Mouse (Mus musculus): ENCODE data around the gene Ankrd40. TPM values are rescaled to one million over a fixed set of nuclear protein-coding genes. Genes with fewer than 3 reads are reported as not detected.

The Ankrd40 gene
- polyA plus RNA-seq, 1 experiment from 2014 or later = 19.9 TPM

GRCm38 (mm10) chr11:94315308-94315707, 12.5 kb upstream of the Ankrd40 start:
- no peaks in the 10 kb centered on the region for H3K9me3 ChIP-seq
- H3K4me3 ChIP-seq = no peak overlapping the region
- ATAC-seq (ENCODE audit: insufficient number of reproducible peaks, low FRiP score, low TSS enrichment, low read depth) = no peak
- H3K27me3 ChIP-seq = no peaks in the 10 kb centered on the region
- no peak overlapping the region for H3K27ac ChIP-seq
- peaks cover 25% of the 10 kb centered on the region; the same call in 1 of the 2 replicates for H3K4me1 ChIP-seq
- no peak overlapping the region for H3K9ac ChIP-seq
- 67% methylated on average over 1 of the region's 1 CpGs for WGBS
- 0 out of 2 replicates have a peak, but pooled peaks cover 3% of the 10 kb centered on the region for H3K36me3 ChIP-seq
- H3K4me2 ChIP-seq = no peak overlapping the region

- H3K36me3 ChIP-seq = 0 out of 2 replicates have a peak, but pooled peaks cover 3% of the 10 kb centered on the region
- 79% methylated on average over 2 of the region's 2 CpGs for WGBS
These were observed 11.3 kb upstream of the Ankrd40 start for GRCm38 (mm10) chr11:94316528-94316927.

GRCm38 (mm10) chr11:94317014-94317413, 10.8 kb upstream of the Ankrd40 start:
- Histone ChIP-seq H3K36me3 (0 out of 2 replicates have a peak, but pooled peaks cover 3% of the 10 kb centered on the region), H3K4me1 (peaks cover 26% of the 10 kb centered on the region; the same call in 1 of the 2 replicates), H3K27me3 (no peaks in the 10 kb centered on the region), H3K4me2 (no peak overlapping the region), H3K27ac (no peak overlapping the region), H3K9ac (no peak overlapping the region), H3K9me3 (no peaks in the 10 kb centered on the region), H3K4me3 (no peak overlapping the region)
- 73% methylated on average over 1 of the region's 1 CpGs for WGBS
- ATAC-seq (ENCODE audit: insufficient number of reproducible peaks, low FRiP score, low TSS enrichment, low read depth) = no peak

More at GRCm38 (mm10) chr11:94316528-94316927, 11.3 kb upstream of the Ankrd40 start:
- Histone ChIP-seq H3K27ac (no peak overlapping the region), H3K4me1 (peaks cover 26% of the 10 kb centered on the region; the same call in 1 of the 2 replicates), H3K4me2 (no peak overlapping the region), H3K27me3 (no peaks in the 10 kb centered on the region), H3K4me3 (no peak overlapping the region), H3K9me3 (no peaks in the 10 kb centered on the region), H3K9ac (no peak overlapping the region)
- ATAC-seq (ENCODE audit: insufficient number of reproducible peaks, low FRiP score, low TSS enrichment, low read depth) = no peak

GRCm38 (mm10) chr11:94317515-94317914, 10.3 kb upstream of the Ankrd40 start:
- WGBS = 51% methylated on average over 4 of the region's 4 CpGs

GRCm38 (mm10) chr11:94318056-94318455, 9.7 kb upstream of the Ankrd40 start:
- H3K4me2 ChIP-seq = no peak overlapping the region
- no peak overlapping the region for H3K4me3 ChIP-seq
- H3K9me3 ChIP-seq = no peaks in the 10 kb centered on the region
- no peaks in the 10 kb centered on the region for H3K27me3 ChIP-seq
- no peak for ATAC-seq (ENCODE audit: insufficient number of reproducible peaks, low FRiP score, low TSS enrichment, low read depth)
- no peak overlapping the region for H3K27ac ChIP-seq
- 0 out of 2 replicates have a peak, but pooled peaks cover 3% of the 10 kb centered on the region for H3K36me3 ChIP-seq
- no peak overlapping the region for H3K9ac ChIP-seq
- 83% methylated on average over 5 of the region's 5 CpGs for WGBS
- peaks cover 27% of the 10 kb centered on the region; the same call in 1 of the 2 replicates for H3K4me1 ChIP-seq

More at GRCm38 (mm10) chr11:94317515-94317914, 10.3 kb upstream of the Ankrd40 start:
- no peaks in the 10 kb centered on the region for H3K27me3 ChIP-seq
- peaks cover 28% of the 10 kb centered on the region; the same call in 1 of the 2 replicates for H3K4me1 ChIP-seq
- no peak overlapping the region for H3K4me3 ChIP-seq
- no peak overlapping the region for H3K27ac ChIP-seq
- no peak overlapping the region for H3K4me2 ChIP-seq
- 0 out of 2 replicates have a peak, but pooled peaks cover 3% of the 10 kb centered on the region for H3K36me3 ChIP-seq
- ATAC-seq (ENCODE audit: insufficient number of reproducible peaks, low FRiP score, low TSS enrichment, low read depth) = no peak
- H3K9me3 ChIP-seq = no peaks in the 10 kb centered on the region
- no peak overlapping the region for H3K9ac ChIP-seq

- Histone ChIP-seq H3K27me3 (no peaks in the 10 kb centered on the region), H3K36me3 (0 out of 2 replicates have a peak, but pooled peaks cover 3% of the 10 kb centered on the region), H3K9ac (peak overlapping the region; percentile 93), H3K4me2 (peak overlapping the region; percentile 61), H3K9me3 (no peaks in the 10 kb centered on the region), H3K4me1 (peaks cover 23% of the 10 kb centered on the region; the same call in 1 of the 2 replicates), H3K4me3 (peak overlapping the region; percentile 86), H3K27ac (peak overlapping the region; percentile 99)
- peak; percentile 57 for ATAC-seq (ENCODE audit: insufficient number of reproducible peaks, low FRiP score, low TSS enrichment, low read depth)
- WGBS = under 1% methylated on average over 67 of the region's 67 CpGs
These were observed 6.6 kb upstream of the Ankrd40 start for GRCm38 (mm10) chr11:94320969-94321930.

- ATAC-seq (ENCODE audit: insufficient number of reproducible peaks, low FRiP score, low TSS enrichment, low read depth) = peak; percentile 93
- Histone ChIP-seq H3K9ac (peak within 1 kb of the TSS; percentile 93), H3K27me3 (no peaks in the 10 kb centered on the region), H3K4me1 (peaks cover 24% of the 10 kb centered on the region), H3K9me3 (no peaks in the 10 kb centered on the region), H3K36me3 (0 out of 2 replicates have a peak, but pooled peaks cover 3% of the 10 kb centered on the region), H3K4me3 (peak within 1 kb of the TSS; percentile 86), H3K27ac (peak within 1 kb of the TSS; percentile 99), H3K4me2 (peak within 1 kb of the TSS; percentile 61)
- under 1% methylated on average over 36 of the region's 36 CpGs for WGBS
These were observed 5.8 kb upstream of the Ankrd40 start, which contains the start of gene Luc7l3 for GRCm38 (mm10) chr11:94321931-94322400. Gene Luc7l3, minus strand, starts transcription at chr11:94321988.

- Histone ChIP-seq H3K4me3 (peak overlapping the region; percentile 86; the same call in 1 of the 2 replicates), H3K36me3 (0 out of 2 replicates have a peak, but pooled peaks cover 3% of the 10 kb centered on the region), H3K4me2 (peak overlapping the region; percentile 56), H3K4me1 (peaks cover 25% of the 10 kb centered on the region), H3K9ac (no peak overlapping the region), H3K9me3 (no peaks in the 10 kb centered on the region), H3K27ac (peak overlapping the region; percentile 99), H3K27me3 (no peaks in the 10 kb centered on the region)
- 37% methylated on average over 5 of the region's 5 CpGs for WGBS
- no peak for ATAC-seq (ENCODE audit: insufficient number of reproducible peaks, low FRiP score, low TSS enrichment, low read depth)
These were observed 5.2 kb upstream of the Ankrd40 start for GRCm38 (mm10) chr11:94322636-94323035.

GRCm38 (mm10) chr11:94323271-94323925, 4.4 kb upstream of the Ankrd40 start:
- no peak for ATAC-seq (ENCODE audit: insufficient number of reproducible peaks, low FRiP score, low TSS enrichment, low read depth)
- H3K36me3 ChIP-seq = no peaks in the 10 kb centered on the region
- no peak overlapping the region for H3K27ac ChIP-seq
- no peak overlapping the region for H3K4me3 ChIP-seq
- H3K4me1 ChIP-seq = peaks cover 18% of the 10 kb centered on the region
- H3K9ac ChIP-seq = no peak overlapping the region
- 82% methylated on average over 5 of the region's 5 CpGs for WGBS
- no peak overlapping the region for H3K4me2 ChIP-seq
- H3K9me3 ChIP-seq = no peaks in the 10 kb centered on the region
- H3K27me3 ChIP-seq = no peaks in the 10 kb centered on the region

GRCm38 (mm10) chr11:94324618-94325017, 3.2 kb upstream of the Ankrd40 start:
- H3K36me3 ChIP-seq = no peaks in the 10 kb centered on the region
- no peaks in the 10 kb centered on the region for H3K9me3 ChIP-seq
- H3K27ac ChIP-seq = no peak overlapping the region
- no peak overlapping the region for H3K4me3 ChIP-seq
- H3K27me3 ChIP-seq = no peaks in the 10 kb centered on the region
- 86% methylated on average over 5 of the region's 5 CpGs for WGBS
- ATAC-seq (ENCODE audit: insufficient number of reproducible peaks, low FRiP score, low TSS enrichment, low read depth) = no peak
- H3K4me2 ChIP-seq = no peak overlapping the region
- peaks cover 23% of the 10 kb centered on the region for H3K4me1 ChIP-seq
- no peak overlapping the region for H3K9ac ChIP-seq

- Histone ChIP-seq H3K4me1 (peaks cover 24% of the 10 kb centered on the region), H3K36me3 (no peaks in the 10 kb centered on the region), H3K9me3 (no peaks in the 10 kb centered on the region), H3K27me3 (no peaks in the 10 kb centered on the region), H3K4me3 (peak overlapping the region; percentile 77), H3K4me2 (peak overlapping the region; percentile 61), H3K9ac (no peak overlapping the region), H3K27ac (peak overlapping the region; percentile 76)
- WGBS = 7% methylated on average over 10 of the region's 10 CpGs
- no peak for ATAC-seq (ENCODE audit: insufficient number of reproducible peaks, low FRiP score, low TSS enrichment, low read depth)
These were observed 815 bp upstream of the Ankrd40 start for GRCm38 (mm10) chr11:94326961-94327411.

All from limb, embryonic 15.5 days (tissue).